In genomic region chr15:63722991-63723390, GRCm38 (mm10) we compare ENCODE assay signal across 23 mouse cellular contexts.
DNase-seq lines count a peak whose midpoint lies in the region; ATAC-seq lines count a peak whose summit lies in the region.
"Had no signal": no experiment of that assay in that cellular context is flagged by ENCODE, and none has a peak within 500 bp of the region (broad histone marks: within the 10 kb centered on the region; RNA-seq: fewer than 3 reads in every experiment).

No protein-coding gene starts in this region.

- H3K27me3 ChIP-seq in heart, embryonic 11.5 days (ENCODE audit: control insufficient read depth, insufficient read depth, low read length) = no peaks in the 10 kb centered on the region
- no peaks in the 10 kb centered on the region for H3K27me3 ChIP-seq in lung, embryonic 16.5 days (ENCODE audit: control insufficient read depth, insufficient read depth, low read depth, low read length)
- H3K27me3 ChIP-seq in embryonic facial prominence, embryonic 10.5 days (replicated peaks; ENCODE audit: low read depth, poor library complexity, severe bottlenecking) = no peaks in the 10 kb centered on the region
- H3K27me3 ChIP-seq: embryonic facial prominence, embryonic 13.5 days; forebrain, embryonic 15.5 days; midbrain, embryonic 12.5 days; neural tube, embryonic 13.5 days had no signal

- no peak for ATAC-seq in heart, embryonic 11.5 days (replicated peaks; ENCODE audit: insufficient number of reproducible peaks, low FRiP score, low TSS enrichment)
- no peak for ATAC-seq in lung, embryonic 16.5 days (ENCODE audit: low read depth)
- ATAC-seq: CD4-positive, CD25-positive, alpha-beta regulatory T cell, adult 4 months; forebrain, embryonic 15.5 days; intestine, postnatal 0 days; liver, postnatal 0 days had no signal

- no peak overlapping the region for H3K9ac ChIP-seq in heart, embryonic 11.5 days (ENCODE audit: low read depth, low read length)
- H3K9ac ChIP-seq in lung, embryonic 16.5 days (ENCODE audit: low read length) = 0 out of 2 replicates have a peak overlapping the region, but pooled peaks have one; percentile 11
- H3K9ac ChIP-seq: embryonic facial prominence, embryonic 13.5 days; forebrain, embryonic 15.5 days; hindbrain, embryonic 14.5 days; liver, postnatal 0 days; midbrain, embryonic 12.5 days; neural tube, embryonic 13.5 days had no signal

- no peak overlapping the region for H3K4me2 ChIP-seq in heart, embryonic 11.5 days
- H3K4me2 ChIP-seq in lung, embryonic 16.5 days (ENCODE audit: low read depth, low read length) = no peak overlapping the region
- H3K4me2 ChIP-seq: embryonic facial prominence, embryonic 13.5 days; forebrain, embryonic 15.5 days; hindbrain, embryonic 14.5 days; midbrain, embryonic 12.5 days; neural tube, embryonic 13.5 days had no signal

- WGBS in heart, embryonic 11.5 days (ENCODE audit: insufficient replicate concordance) = 64% methylated on average over 9 of the region's 9 CpGs
- WGBS in lung, embryonic 16.5 days = 57% methylated on average over 9 of the region's 9 CpGs
- WGBS in embryonic facial prominence, embryonic 10.5 days = 62% methylated on average over 9 of the region's 9 CpGs

- DNase-seq in heart, postnatal 10 days = peak; percentile 39 to 41
- DNase-seq in lung, postnatal 10 days = no peak
- peak; percentile 14 for DNase-seq in NIH3T3 (ENCODE audit: low read depth)
- no peak for DNase-seq in embryonic facial prominence, embryonic 10.5 days (ENCODE audit: low spot score)
- DNase-seq in left cerebral cortex, postnatal 10 days (ENCODE audit: extremely low spot score in 1 of 2, low spot score in 2 of 2) = no peak
- DNase-seq: adrenal gland, postnatal 36 days; cerebellum, adult 2 months; kidney, postnatal 14 days; left cerebral cortex, postnatal 4 days; liver, postnatal 0 days; right cerebral cortex, postnatal 14 days; spleen, adult 18-20 months; thymus, postnatal 36 days had no signal

- intact Hi-C loops in heart, postnatal 10 days (cut with DNase I) = loop anchor here (5.0 kb wide), 1 partner anchor 1741 kb away; no protein-coding TSS in a partner anchor
- intact Hi-C loops in left cerebral cortex, postnatal 10 days (cut with DNase I) = no loop called here

- no peak overlapping the region for H3K4me3 ChIP-seq in heart, embryonic 11.5 days (ENCODE audit: low read depth, low read length)
- H3K4me3 ChIP-seq in lung, embryonic 16.5 days (ENCODE audit: low read length) = no peak overlapping the region
- H3K4me3 ChIP-seq in embryonic facial prominence, embryonic 10.5 days = no peak overlapping the region
- H3K4me3 ChIP-seq: embryonic facial prominence, embryonic 13.5 days; forebrain, embryonic 15.5 days; layer of hippocampus, adult 2 months; midbrain, embryonic 12.5 days; neural tube, embryonic 13.5 days had no signal

- H3K4me1 ChIP-seq in heart, embryonic 11.5 days (ENCODE audit: control insufficient read depth, insufficient read depth, low read length) = peaks cover 19% of the 10 kb centered on the region
- peaks cover 22% of the 10 kb centered on the region for H3K4me1 ChIP-seq in lung, embryonic 16.5 days (replicated peaks; ENCODE audit: control insufficient read depth, insufficient read depth, low read length)
- peaks cover 18% of the 10 kb centered on the region for H3K4me1 ChIP-seq in embryonic facial prominence, embryonic 10.5 days
- H3K4me1 ChIP-seq: forebrain, embryonic 15.5 days; midbrain, embryonic 12.5 days; neural tube, embryonic 13.5 days had no signal

- H3K27ac ChIP-seq in heart, embryonic 11.5 days (ENCODE audit: low read depth, low read length) = no peak overlapping the region
- no peak overlapping the region for H3K27ac ChIP-seq in lung, embryonic 16.5 days (ENCODE audit: low read length)
- H3K27ac ChIP-seq in embryonic facial prominence, embryonic 10.5 days (replicated peaks) = peak overlapping the region; percentile 30; the same call in 1 of the 2 replicates
- H3K27ac ChIP-seq: embryonic facial prominence, embryonic 13.5 days; forebrain, embryonic 15.5 days; hindbrain, embryonic 14.5 days; layer of hippocampus, adult 2 months; midbrain, embryonic 12.5 days; neural tube, embryonic 13.5 days had no signal

- no peaks in the 10 kb centered on the region for H3K36me3 ChIP-seq in heart, embryonic 11.5 days (ENCODE audit: control insufficient read depth, insufficient read depth, low read length)
- no peaks in the 10 kb centered on the region for H3K36me3 ChIP-seq in lung, embryonic 16.5 days (ENCODE audit: control insufficient read depth, insufficient read depth, low read length)
- H3K36me3 ChIP-seq in embryonic facial prominence, embryonic 10.5 days (replicated peaks) = no peaks in the 10 kb centered on the region
- H3K36me3 ChIP-seq: embryonic facial prominence, embryonic 13.5 days; forebrain, embryonic 15.5 days; midbrain, embryonic 12.5 days; neural tube, embryonic 13.5 days had no signal

- no peaks in the 10 kb centered on the region for H3K9me3 ChIP-seq in heart, embryonic 11.5 days (replicated peaks; ENCODE audit: control insufficient read depth, low read length)
- H3K9me3 ChIP-seq in lung, embryonic 16.5 days (ENCODE audit: control insufficient read depth, low read length) = no peaks in the 10 kb centered on the region
- H3K9me3 ChIP-seq in embryonic facial prominence, embryonic 10.5 days = no peaks in the 10 kb centered on the region
- H3K9me3 ChIP-seq: embryonic facial prominence, embryonic 13.5 days; forebrain, embryonic 15.5 days; midbrain, embryonic 12.5 days; neural tube, embryonic 13.5 days had no signal

Comparison
In these comparisons a context has a peak if more than half of its experiments do, and no peak if none do; other contexts are left out.
1. DNase-seq: peak in heart, postnatal 10 days (2 of 2) and NIH3T3 (single experiment); none in lung, postnatal 10 days (single experiment), embryonic facial prominence, embryonic 10.5 days (single experiment) and left cerebral cortex, postnatal 10 days (0 of 2).